Mouse (Mus musculus): ENCODE results near the gene Asgr2. TPM values are rescaled to one million over a fixed set of nuclear protein-coding genes. Genes with fewer than 3 reads are reported as not detected.

The Asgr2 gene
- not detected in 2 replicates for polyA plus RNA-seq (2016; fragmentation: Nextera tagmentation; extraction: Ambion mirVana)

DNA sequence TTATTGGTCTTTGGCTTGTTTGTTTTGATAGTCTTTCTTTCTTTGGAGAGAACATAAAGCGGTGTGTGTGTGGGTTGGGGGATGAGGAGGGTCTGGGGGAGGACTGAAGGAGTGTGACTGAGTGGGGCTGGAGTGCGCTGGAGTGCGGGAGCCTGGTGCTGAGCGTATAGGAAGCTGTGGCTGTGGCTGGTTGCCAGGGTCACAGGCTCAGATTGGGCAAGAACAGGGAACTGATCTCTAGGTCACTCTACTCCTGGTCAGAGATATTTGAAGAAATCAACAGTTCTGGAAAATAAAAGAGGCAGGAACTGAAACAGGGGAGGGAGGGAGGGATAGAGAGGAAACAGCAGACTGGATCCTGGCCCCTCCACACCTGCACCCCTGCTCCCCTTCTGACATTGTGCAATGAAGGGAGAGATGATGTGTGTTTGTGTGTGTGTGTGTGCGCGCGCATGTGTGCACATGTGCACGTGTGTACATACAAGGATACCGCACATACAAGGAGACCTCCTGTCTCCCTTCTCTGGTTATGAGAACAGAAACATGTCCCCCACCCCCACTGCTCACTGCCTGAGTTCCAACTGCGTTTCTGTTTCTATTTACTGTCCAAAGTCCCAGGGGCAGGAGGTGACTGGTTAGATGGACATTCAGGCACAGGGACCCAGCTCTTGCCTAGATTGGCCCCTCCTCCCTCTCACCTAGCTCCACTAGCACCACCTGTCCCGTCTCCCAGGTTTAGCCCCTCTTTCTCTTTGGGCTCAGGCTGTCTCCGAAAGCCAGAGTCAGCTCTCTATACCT, at the start of gene Asgr2:
Gene Asgr2, plus strand, starts transcription at position 659 of the 798 bp plus-strand sequence.
- H3K9ac ChIP-seq: no peak within 1 kb of the TSS
- no peak within 1 kb of the TSS for H3K4me2 ChIP-seq
- H3K4me3 ChIP-seq: no peak within 1 kb of the TSS
- no peaks in the 10 kb centered on the region for H3K36me3 ChIP-seq
- WGBS: 73% methylated on average over 12 of the region's 12 CpGs
- 0 out of 2 replicates have a peak, but pooled peaks cover 7% of the 10 kb centered on the region for H3K27me3 ChIP-seq (replicated peaks)
- no peak within 1 kb of the TSS for H3K27ac ChIP-seq (ENCODE audit: poor library complexity, severe bottlenecking)
- H3K9me3 ChIP-seq (replicated peaks): peaks cover 3% of the 10 kb centered on the region; the same call in 1 of the 2 replicates
- ATAC-seq (ENCODE audit: insufficient number of reproducible peaks, low FRiP score): no peak
- no peaks in the 10 kb centered on the region for H3K4me1 ChIP-seq (replicated peaks)

DNA sequence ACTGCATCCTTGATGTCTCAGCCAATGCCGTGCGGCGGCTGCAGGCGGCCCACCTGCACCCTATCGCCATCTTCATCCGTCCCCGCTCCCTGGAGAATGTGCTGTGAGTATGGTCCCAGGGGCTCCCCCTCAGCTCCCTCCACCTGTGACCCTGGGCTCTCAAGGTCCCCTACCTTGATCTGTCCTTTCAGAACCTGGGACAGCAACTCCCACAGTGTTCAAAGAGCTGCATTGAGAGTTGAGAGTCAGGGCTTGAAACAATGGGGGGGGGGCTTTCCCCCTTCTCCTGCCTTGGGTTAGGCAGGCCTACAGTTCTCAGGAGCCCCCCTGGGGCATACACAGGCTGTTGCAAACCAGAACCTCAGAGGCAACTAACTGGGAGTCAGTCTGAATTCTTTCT, 48.8 kb upstream of the Asgr2 start:
- WGBS: 84% methylated on average over 7 of the region's 7 CpGs
- H3K4me2 ChIP-seq: no peak overlapping the region
- no peak for ATAC-seq (ENCODE audit: insufficient number of reproducible peaks, low FRiP score)
- no peaks in the 10 kb centered on the region for H3K27me3 ChIP-seq (replicated peaks)
- no peak overlapping the region for H3K4me3 ChIP-seq
- no peaks in the 10 kb centered on the region for H3K4me1 ChIP-seq (replicated peaks)
- H3K9me3 ChIP-seq (replicated peaks): no peaks in the 10 kb centered on the region
- no peak overlapping the region for H3K27ac ChIP-seq (ENCODE audit: poor library complexity, severe bottlenecking)
- peaks cover 57% of the 10 kb centered on the region for H3K36me3 ChIP-seq
- H3K9ac ChIP-seq: no peak overlapping the region

- 41% methylated on average over 9 of the region's 9 CpGs for WGBS
- no peak overlapping the region for H3K4me2 ChIP-seq
- H3K4me3 ChIP-seq: no peak overlapping the region
- H3K9ac ChIP-seq: no peak overlapping the region
- no peaks in the 10 kb centered on the region for H3K9me3 ChIP-seq (replicated peaks)
- peaks cover 44% of the 10 kb centered on the region for H3K36me3 ChIP-seq
- H3K27me3 ChIP-seq (replicated peaks): no peaks in the 10 kb centered on the region
- H3K27ac ChIP-seq (ENCODE audit: poor library complexity, severe bottlenecking): no peak overlapping the region
- ATAC-seq (ENCODE audit: insufficient number of reproducible peaks, low FRiP score): no peak
- no peaks in the 10 kb centered on the region for H3K4me1 ChIP-seq (replicated peaks)
Observed at GRCm38 (mm10) chr11:70045435-70045834, 47.0 kb upstream of the Asgr2 start.

- 76% methylated on average over 6 of the region's 6 CpGs for WGBS
- H3K9me3 ChIP-seq (replicated peaks): no peaks in the 10 kb centered on the region
Observed at GRCm38 (mm10) chr11:70049366-70049765, 43.1 kb upstream of the Asgr2 start.

DNA sequence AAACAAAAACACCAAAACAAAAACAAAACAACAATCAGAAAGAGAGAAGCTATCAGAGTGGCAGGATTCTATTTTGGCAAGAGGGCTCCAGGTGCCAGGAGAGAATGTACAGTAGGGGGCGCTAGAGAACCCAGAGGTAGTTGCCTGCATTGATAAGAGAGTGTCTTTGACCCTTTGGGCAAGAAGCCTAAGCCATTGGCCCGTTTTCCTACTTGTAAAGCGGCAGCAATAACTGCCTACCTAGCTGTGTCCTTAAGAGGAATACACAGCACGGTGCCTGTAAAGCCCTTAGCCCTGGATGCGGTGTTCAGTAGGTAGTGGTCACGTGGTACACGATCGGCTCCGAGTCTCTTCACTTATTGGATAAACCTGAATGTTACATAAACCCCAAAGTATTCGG, 42.6 kb upstream of the Asgr2 start:
- Histone ChIP-seq H3K27ac (ENCODE audit: poor library complexity, severe bottlenecking) (no peak overlapping the region), H3K9me3 (replicated peaks) (no peaks in the 10 kb centered on the region), H3K27me3 (replicated peaks) (peaks cover 17% of the 10 kb centered on the region), H3K9ac (no peak overlapping the region), H3K4me1 (replicated peaks) (no peaks in the 10 kb centered on the region), H3K36me3 (peaks cover 3% of the 10 kb centered on the region), H3K4me3 (no peak overlapping the region), H3K4me2 (no peak overlapping the region)
- no peak for ATAC-seq (ENCODE audit: insufficient number of reproducible peaks, low FRiP score)
- whole genome bisulfite sequencing: 47% methylated on average over 10 of the region's 10 CpGs

More at GRCm38 (mm10) chr11:70049366-70049765, 43.1 kb upstream of the Asgr2 start:
- H3K4me3 ChIP-seq: no peak overlapping the region
- H3K36me3 ChIP-seq: peaks cover 7% of the 10 kb centered on the region
- H3K4me1 ChIP-seq (replicated peaks): no peaks in the 10 kb centered on the region
- ATAC-seq (ENCODE audit: insufficient number of reproducible peaks, low FRiP score): no peak
- no peak overlapping the region for H3K4me2 ChIP-seq
- H3K27me3 ChIP-seq (replicated peaks): peaks cover 14% of the 10 kb centered on the region
- H3K9ac ChIP-seq: no peak overlapping the region
- H3K27ac ChIP-seq (ENCODE audit: poor library complexity, severe bottlenecking): no peak overlapping the region

DNA sequence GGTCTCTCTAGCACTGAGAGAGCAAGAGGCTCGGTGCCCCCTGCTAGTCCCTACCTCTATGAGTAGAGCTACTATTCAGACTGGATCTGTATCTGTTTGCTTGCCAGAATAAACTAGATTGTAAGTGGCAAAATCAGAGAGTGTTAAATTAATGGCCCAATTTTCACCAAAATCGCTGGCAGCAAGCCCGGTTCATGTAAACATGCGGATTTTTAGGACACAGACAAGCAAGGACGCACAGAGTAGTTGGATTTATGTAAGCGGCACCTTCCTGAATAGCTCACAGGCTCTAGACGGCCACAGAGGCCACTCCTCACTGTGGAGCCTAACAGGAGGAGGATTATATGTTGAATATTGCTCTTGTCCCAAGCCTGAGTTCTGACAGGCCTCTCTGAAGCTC, 39.3 kb upstream of the Asgr2 start:
- peaks cover 33% of the 10 kb centered on the region for H3K27me3 ChIP-seq (replicated peaks)
- no peaks in the 10 kb centered on the region for H3K36me3 ChIP-seq
- no peak overlapping the region for H3K4me2 ChIP-seq
- no peak overlapping the region for H3K9ac ChIP-seq
- no peak for ATAC-seq (ENCODE audit: insufficient number of reproducible peaks, low FRiP score)
- no peaks in the 10 kb centered on the region; the same call in 1 of the 2 replicates for H3K4me1 ChIP-seq (replicated peaks)
- H3K27ac ChIP-seq (ENCODE audit: poor library complexity, severe bottlenecking): no peak overlapping the region
- H3K4me3 ChIP-seq: no peak overlapping the region
- 65% methylated on average over 7 of the region's 7 CpGs for WGBS
- no peaks in the 10 kb centered on the region for H3K9me3 ChIP-seq (replicated peaks)

DNA sequence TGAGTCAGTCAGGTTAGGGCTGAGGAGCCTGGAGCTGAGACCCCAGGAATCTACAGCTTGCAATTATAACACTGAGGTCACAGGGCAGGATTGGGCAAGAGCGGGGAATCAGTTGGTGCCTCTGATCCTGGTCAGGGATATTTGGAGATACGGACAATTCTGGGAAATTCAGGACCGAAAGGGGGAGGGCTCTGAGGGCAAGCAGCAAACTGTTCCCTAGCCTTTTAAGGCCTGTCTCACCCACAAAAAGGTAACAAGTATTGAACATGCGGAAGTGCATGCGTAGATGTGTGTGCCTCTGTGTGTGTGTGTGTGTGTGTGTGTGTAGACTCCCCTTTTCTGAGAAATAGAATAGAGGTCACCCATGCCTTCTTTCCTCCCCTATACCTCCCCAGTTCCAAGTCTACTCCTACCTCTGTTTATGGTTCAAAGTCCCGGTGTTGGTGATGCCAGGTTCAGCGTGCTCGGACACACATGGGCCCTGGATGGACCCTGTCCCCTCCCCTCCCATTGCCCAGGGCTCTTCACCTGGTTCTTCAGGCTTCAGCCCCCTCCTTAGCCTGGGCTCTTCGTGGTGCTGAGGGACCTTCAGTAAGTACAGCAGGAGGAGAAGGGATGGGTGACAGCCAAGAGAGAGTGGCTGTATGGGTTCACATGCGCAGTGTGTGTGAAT, 38.4 kb upstream of the Asgr2 start, which contains the start of gene Asgr1:
Gene Asgr1, plus strand, starts transcription at position 188 of the 673 bp plus-strand sequence.
- 81% methylated on average over 10 of the region's 10 CpGs for WGBS
- Histone ChIP-seq H3K36me3 (no peaks in the 10 kb centered on the region), H3K27ac (ENCODE audit: poor library complexity, severe bottlenecking) (no peak within 1 kb of the TSS), H3K4me1 (replicated peaks) (no peaks in the 10 kb centered on the region; the same call in 1 of the 2 replicates), H3K4me3 (no peak within 1 kb of the TSS), H3K9ac (no peak within 1 kb of the TSS), H3K27me3 (replicated peaks) (peaks cover 33% of the 10 kb centered on the region), H3K4me2 (no peak within 1 kb of the TSS), H3K9me3 (replicated peaks) (no peaks in the 10 kb centered on the region)
- no peak for ATAC-seq (ENCODE audit: insufficient number of reproducible peaks, low FRiP score)

- Histone ChIP-seq H3K4me1 (replicated peaks) (peaks cover 10% of the 10 kb centered on the region; the same call in 1 of the 2 replicates), H3K27ac (ENCODE audit: poor library complexity, severe bottlenecking) (no peak overlapping the region), H3K4me2 (peak overlapping the region; percentile 45), H3K36me3 (no peaks in the 10 kb centered on the region), H3K4me3 (0 out of 2 replicates have a peak overlapping the region, but pooled peaks have one; percentile 2), H3K27me3 (replicated peaks) (peaks cover 33% of the 10 kb centered on the region), H3K9me3 (replicated peaks) (no peaks in the 10 kb centered on the region), H3K9ac (no peak overlapping the region)
- ATAC-seq (ENCODE audit: insufficient number of reproducible peaks, low FRiP score): peak; percentile 28; the same call in 1 of the 2 replicates
- 23% methylated on average over 18 of the region's 18 CpGs for WGBS
Observed at GRCm38 (mm10) chr11:70055618-70056214, 36.7 kb upstream of the Asgr2 start.

DNA sequence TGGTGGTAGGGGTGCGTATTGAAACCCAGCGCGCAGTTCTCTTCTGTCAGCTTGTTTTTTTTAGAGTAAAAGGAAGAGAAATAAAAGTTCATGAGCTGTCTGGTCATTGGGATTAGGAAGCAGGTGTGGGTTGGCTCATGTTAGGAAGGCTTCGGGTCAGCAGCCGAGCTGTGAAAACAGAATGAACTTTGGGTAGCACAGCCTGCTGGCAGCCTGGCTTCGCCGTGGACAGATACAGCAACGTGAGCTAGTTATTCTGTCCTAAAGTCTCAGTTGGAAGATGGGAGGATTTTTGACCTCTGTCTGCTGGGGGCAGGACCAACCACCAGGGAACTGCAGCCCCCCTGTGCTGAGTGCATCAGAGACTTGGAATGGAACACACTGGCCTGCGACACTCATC, 34.6 kb upstream of the Asgr2 start:
- peaks cover 22% of the 10 kb centered on the region for H3K27me3 ChIP-seq (replicated peaks)
- H3K27ac ChIP-seq (ENCODE audit: poor library complexity, severe bottlenecking): no peak overlapping the region
- peaks cover 3% of the 10 kb centered on the region; the same call in 1 of the 2 replicates for H3K9me3 ChIP-seq (replicated peaks)
- H3K4me1 ChIP-seq (replicated peaks): peaks cover 10% of the 10 kb centered on the region; the same call in 1 of the 2 replicates
- no peaks in the 10 kb centered on the region for H3K36me3 ChIP-seq
- H3K4me3 ChIP-seq: no peak overlapping the region
- H3K4me2 ChIP-seq: no peak overlapping the region
- 86% methylated on average over 9 of the region's 9 CpGs for WGBS
- H3K9ac ChIP-seq: no peak overlapping the region
- ATAC-seq (ENCODE audit: insufficient number of reproducible peaks, low FRiP score): no peak

GRCm38 (mm10) chr11:70059930-70060329, 32.5 kb upstream of the Asgr2 start:
- Histone ChIP-seq H3K4me2 (no peak overlapping the region), H3K4me3 (no peak overlapping the region), H3K36me3 (no peaks in the 10 kb centered on the region), H3K4me1 (replicated peaks) (peaks cover 10% of the 10 kb centered on the region; the same call in 1 of the 2 replicates), H3K9ac (no peak overlapping the region), H3K27me3 (replicated peaks) (peaks cover 14% of the 10 kb centered on the region), H3K27ac (ENCODE audit: poor library complexity, severe bottlenecking) (no peak overlapping the region), H3K9me3 (replicated peaks) (peaks cover 7% of the 10 kb centered on the region)
- ATAC-seq (ENCODE audit: insufficient number of reproducible peaks, low FRiP score): no peak
- WGBS: 37% methylated on average over 6 of the region's 6 CpGs

DNA sequence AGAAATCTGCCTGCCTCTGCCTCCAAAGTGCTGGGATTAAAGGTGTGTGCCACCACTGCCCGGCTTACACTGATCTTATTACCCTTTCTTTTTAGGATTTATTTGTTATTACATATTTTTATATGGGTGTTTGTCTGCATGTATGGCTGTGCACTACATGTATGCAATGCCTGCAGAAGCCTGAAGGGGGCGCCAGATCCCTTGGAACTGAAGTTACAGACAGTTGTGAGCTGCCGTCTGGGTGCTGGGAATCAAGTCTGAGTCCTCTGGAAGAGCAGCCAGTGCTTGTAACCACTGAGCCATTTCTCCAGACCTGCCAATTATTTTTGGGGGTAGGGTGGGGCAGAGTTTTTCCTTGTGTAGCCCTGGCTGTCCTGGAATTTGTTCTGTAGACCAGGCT, 29.4 kb upstream of the Asgr2 start:
- no peak overlapping the region for H3K27ac ChIP-seq (ENCODE audit: poor library complexity, severe bottlenecking)
- H3K9ac ChIP-seq: no peak overlapping the region
- ATAC-seq (ENCODE audit: insufficient number of reproducible peaks, low FRiP score): no peak
- no peak overlapping the region for H3K4me3 ChIP-seq
- no peak overlapping the region for H3K4me2 ChIP-seq
- peaks cover 29% of the 10 kb centered on the region for H3K4me1 ChIP-seq (replicated peaks)
- H3K27me3 ChIP-seq (replicated peaks): no peaks in the 10 kb centered on the region
- WGBS: 64% methylated on average over 3 of the region's 3 CpGs
- peaks cover 7% of the 10 kb centered on the region for H3K9me3 ChIP-seq (replicated peaks)
- no peaks in the 10 kb centered on the region for H3K36me3 ChIP-seq
